Mouse (Mus musculus) frontal cortex, postnatal 10 days (tissue): Measurements from ENCODE around the gene Vdac2.

ENCODE experiments used
- DNase-seq, 2 experiments: peaks; one replicate each; pipeline ENCODE4 v3.0.0; 2022; ENCODE audit warnings: low spot score in 2 of 2, mixed read lengths in 1 of 2

Gene Vdac2

DNA sequence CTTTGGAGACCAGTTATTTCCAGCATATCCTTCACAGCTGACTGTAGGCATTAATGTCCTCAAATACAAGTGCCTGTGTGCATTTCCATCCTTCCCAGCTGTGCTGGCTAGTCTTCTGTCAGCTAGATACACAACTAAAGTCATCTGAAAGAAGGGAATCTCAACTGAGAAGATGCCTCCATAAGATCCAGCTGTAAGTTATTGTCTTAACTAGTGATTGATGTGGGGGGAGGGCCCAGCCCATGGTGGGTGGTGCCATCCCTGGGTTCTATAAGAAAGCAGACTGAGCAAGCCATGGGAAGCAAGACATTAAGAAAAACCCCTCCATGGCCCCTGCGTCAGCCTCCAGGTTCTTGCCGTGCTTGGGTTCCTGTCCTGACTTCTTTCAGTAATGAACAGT, at the start of gene Vdac2:
Gene Vdac2 (plus strand): TSS at position 301 of the 400 bp plus-strand sequence.
- no peak for DNase-seq

DNA sequence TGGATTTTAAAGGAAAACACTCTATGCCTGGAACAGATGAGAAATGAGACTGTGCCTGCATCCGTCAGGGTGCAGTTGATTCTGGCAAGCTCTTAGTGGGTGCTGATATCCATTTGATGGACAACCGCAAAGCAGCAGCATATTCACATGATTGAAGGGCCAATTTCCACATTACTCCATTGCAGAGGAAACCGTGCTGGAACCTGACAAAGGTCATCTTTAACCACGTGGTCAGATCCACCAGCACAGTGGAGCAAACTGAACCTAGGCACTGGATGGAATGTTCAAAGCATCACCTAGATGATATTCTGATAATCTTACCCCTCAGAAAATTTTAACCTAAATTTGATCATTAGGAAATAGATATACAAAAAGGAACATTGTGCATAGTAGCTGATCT, 48.8 kb upstream of the Vdac2 start:
- DNase-seq, result no peak

DNA sequence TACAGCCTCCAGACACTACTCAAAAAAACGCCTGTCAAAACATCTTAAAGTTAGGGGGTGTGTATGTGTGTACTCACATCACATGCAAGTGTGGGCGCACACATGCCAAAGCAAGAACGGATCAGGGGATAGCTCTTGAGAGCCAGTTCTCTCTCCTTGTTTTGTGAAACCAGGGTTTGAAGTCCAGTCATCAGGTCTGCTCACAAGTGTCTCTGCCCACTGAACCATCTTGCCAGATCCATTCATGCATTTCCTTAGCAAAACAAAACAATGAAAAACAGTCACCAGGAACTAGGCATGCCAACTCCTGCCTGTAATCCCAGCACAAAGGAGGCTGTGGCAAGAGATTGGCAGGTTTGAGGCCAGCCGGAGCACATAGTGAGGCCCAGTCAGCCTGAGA, 38.5 kb upstream of the Vdac2 start:
- no peak for DNase-seq

DNA sequence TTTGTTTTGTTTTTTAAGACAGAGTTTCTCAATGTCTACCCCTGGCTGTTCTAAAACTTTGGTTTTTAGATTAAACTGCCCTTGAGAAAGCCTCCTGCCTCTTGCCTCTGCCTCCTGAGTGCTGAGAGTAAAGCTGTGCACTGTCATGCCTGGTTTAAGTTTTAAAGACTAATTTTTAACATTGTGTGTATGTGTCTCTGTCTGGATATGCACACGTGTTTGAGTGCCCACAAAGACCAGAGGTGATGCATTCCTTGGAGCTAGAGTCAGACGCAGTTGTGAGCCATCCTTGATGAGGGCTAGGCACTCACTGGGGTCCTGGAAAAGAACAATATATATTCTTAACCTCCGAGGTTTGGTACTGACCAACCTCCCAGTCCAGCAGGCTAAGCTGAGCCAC, 37.7 kb upstream of the Vdac2 start:
- no peak for DNase-seq

DNA sequence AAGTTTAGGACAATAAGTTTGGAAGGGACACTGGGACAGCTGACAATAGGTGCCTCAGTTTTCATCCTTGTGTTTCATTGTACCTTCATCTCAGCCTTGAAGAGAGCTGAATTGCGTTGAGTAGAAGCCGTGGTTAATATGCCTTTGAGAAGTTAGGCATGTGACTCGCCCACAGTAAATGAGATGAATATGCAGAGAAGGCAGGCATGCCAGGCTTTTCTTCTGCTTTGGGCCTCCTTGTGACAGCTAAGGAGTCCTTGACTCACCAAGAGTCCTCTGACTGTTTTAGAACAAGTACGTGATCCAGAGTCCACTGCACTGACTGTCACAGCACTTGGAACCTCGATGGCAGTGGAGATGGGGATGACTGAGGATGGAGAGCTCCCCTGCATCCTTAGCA, 36.9 kb upstream of the Vdac2 start:
- no peak for DNase-seq

DNA sequence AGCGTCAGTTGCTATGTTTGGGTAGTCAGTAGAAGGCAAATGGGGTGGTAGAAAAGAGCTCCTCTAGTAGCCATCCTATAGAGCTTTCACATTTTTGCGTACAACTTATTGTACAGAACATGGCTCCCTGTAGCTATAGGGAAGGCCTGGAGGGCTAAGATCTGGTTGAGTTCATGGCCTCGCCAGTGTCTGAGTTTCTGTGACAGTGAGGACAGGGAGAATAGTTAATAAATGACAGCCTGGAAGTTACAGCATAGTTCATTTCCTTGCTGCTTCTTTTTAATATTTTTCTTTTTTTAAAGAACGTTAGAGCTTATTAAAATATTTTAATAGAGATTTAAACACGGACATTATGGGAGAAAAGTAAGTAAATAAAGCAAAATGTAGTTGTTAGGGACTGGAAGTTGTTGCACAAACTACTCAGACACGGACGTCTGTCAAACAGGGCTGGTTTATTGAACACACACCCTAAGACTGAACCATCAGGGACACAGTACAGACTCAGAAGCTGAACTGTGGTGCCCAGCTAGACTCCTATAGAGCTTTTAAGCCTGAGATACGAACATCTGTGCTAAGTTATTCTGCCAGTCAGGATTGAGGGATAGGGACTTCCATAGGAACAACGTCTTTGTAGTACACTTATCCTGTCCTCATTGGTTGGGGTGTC, 34.3 kb upstream of the Vdac2 start:
- DNase-seq, result no peak

DNA sequence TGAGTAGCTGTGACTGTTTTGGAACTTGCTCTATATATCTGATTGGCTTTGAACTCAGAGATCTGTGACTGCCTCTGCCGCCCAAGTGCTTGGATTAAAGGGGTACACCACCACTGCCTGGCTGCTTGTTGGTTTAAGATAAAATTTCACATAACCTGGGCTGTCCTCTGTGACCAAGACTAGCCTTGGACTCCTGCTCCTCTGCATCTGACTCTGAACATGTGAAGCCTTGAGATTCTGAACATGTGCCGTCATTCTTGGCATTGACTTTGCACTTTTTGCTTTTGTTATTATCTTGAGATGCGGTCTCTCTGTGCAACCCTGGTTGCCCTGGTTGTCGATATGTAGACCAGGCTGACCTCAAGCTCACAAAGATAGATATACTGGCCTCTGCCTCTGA, 33.3 kb upstream of the Vdac2 start:
- DNase-seq, result no peak

DNA sequence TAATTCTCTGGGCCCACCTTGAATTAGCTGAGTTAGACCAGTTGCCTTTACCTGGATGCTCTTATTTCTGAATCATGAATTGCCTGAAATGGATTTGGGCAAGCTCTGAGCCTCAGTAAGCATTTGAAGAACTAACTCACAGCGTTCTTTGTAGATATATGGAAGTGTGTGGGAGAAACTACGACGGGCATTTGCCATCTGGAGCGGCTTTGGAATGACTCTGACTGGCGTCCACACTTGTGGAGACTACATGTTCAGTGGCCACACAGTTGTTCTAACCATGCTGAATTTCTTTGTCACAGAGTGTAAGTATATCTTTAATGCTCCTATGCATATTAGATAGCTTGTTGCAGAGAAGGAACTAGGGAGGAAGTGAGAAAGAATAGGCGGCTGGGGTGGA, 32.8 kb upstream of the Vdac2 start:
- DNase-seq, result no peak

DNA sequence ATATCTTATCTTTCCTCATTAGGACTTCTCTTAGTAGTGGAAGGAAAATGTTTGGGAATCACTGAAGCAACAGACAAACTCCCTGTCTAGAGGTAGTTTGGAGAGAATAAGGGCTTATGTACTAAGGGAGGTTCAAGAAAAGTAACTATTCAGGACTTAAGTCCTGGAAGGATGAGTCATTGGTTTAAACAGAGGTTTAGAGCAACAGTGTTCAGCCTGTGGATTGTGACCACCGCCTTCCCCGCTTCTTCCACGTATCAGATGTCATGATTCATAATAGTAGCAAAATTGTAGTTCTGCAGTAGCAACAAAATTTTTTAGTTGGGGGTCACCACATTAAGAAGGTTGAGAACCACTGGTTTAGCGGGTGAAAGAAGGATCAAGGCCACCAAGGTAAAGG, 24.4 kb upstream of the Vdac2 start:
- DNase-seq, result no peak

DNA sequence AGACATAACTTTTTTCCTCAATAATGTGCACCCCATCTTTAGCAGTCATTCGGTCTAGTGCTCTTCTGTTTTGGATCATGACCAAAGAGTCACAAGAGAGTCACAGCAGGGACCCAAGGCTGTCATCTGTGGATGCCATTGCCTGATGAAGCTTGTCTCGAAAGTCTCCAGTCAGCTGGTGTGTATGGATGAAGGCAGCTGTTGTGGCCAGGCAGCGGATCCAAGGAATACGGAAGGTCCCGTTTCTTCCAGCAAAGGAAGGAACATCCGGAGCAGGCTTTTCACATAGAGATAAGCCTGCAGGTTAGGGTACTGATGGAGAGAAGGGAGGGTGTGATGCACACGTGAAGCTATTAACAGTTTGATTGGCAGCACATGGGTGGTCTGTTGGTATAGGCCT, 23.4 kb upstream of the Vdac2 start:
- DNase-seq, result no peak

DNA sequence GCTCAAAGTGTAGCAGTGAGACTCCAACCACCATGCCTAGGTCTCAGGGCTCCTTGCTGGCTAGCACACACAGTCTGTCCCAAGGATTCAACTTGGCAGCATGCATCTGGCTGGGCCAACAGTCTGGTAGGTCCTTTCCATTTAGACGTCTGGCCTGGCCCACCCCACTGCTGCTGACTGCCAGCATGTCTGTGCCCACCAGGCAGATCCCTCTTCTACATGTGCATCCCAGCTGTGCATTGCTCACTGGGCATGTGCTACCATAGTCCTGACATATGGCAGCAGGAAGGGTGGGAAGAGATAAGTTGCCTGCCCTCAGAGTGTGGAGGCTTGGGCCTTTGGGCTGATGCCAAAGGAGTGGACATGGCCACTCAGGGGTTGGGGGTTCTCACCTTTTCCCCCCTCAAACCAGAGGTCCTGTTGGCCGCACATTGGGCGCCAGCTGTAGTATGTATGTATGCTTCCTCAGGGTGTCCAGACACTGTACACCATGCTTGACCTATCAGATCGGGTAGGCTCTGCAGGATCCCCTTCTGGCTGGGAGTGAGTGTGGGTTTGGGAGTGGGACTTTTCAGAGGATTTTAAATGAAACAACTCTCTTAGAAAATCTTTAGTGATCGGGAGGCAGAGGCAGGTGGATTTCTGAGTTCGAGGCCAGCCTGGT, 22.4 kb upstream of the Vdac2 start:
- no peak for DNase-seq

DNA sequence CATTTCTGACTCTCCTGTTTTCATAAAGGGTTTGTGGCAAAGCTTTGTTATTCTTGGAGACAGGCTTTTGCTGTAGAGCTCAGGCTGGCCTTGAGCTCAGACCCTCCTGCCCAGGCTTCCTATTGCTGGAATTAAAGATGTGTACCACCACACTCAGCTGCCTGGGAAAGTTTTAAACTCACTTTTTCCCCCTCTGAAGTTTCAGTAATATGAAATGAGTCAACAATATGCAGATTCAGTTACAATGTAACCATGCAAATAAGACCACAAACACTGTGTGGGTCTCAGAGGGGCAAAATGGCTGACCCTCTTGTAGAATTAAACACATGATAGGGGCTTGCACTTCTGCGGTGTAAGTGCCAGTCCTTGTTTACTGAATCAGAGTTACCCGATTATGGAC, 18.8 kb upstream of the Vdac2 start:
- no peak for DNase-seq

DNA sequence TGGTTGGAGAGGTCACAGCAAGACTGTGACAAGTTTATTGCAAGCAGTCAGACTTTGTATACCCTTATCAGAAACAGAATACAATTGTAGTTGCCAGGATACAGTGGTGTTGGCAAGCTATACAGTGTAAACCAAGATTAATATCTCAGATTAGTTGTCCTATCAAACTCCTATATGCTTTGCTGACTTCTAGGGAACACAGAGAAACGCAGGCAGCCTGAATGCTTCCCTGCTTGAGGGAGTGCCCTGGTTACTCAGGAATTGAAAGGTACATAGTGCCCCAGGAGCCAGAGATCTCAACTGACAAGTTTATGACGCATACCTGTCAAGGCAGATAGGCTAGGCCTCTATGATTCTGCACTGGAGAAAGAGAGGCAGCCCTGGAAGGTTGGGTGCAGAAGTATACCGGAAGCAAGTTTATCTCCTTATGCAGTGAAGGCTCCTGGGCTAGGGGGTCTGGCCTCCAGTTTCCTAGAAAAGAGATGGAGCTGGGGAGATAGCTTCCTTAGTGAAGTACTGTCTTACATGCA, 18.3 kb upstream of the Vdac2 start:
- no peak for DNase-seq

DNA sequence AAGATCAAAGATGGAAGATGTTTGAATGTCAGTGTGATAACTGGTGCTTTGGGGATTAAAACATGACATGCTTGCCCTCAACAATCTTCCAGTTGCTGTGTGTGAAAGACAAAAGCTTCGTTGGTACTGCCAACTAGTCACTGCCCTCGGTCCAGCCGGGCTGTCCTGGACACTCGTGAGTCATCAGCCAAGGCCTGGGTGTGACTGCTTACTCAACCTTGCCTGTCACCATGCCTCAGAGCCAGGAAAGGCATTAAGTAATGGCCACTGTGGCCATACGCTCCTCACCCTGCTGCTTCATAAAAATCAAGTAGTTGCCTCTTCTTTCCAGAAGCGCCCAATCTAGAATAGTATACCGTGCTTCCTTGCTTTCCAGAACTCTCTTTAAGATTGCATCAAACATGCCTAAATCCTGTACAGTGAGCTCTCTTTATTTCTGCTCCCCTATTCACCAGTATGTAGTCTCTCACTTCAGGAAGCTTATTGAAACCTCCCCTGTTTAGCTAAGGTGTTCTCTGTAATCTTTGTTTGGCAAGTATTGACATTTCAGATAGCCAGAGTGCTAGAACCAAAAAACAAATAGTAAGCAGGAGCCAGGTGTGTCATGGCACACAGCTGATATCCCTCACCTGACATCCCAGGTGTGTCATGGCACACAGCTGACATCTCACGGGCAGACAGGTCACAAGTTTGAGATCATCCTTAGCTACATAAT, 16.7 kb upstream of the Vdac2 start:
- no peak for DNase-seq

DNA sequence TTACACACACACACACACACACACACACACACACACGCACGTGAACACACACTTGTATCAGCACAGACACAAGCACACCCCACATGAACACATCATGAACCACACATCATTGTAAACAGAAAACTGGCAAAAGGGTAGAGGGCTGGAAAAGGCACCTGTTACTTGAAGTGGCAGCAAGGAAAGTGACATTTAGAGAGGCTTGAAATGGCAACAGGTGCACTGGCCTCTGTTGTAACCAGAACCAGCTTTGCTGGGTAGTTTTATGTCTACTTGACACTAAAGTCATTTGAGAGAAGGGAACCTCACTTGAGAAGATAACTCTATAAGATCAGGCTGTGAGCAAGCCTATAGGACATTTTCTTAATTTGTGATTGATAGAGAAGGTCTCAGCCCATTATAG, 15.6 kb upstream of the Vdac2 start:
- DNase-seq, result no peak

DNA sequence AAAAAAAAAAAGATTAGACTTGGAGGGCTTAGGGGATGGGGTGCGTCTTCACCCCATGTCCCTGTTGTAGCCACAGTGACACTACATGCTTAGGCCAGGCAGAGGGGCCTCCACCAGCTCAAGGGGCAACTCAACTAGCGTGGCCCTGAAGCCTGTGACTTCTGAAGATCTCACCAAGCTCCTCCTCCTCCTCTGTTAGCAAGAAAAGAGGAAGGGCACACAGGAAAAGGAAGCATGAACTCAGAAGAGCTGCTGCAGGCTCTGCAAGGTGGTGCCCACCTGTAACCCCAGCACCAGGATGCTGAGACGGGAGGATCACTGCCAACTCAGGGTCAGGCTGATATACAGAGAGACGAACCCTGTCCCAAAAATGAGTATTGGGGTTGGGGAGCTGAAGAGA, 13.7 kb upstream of the Vdac2 start:
- DNase-seq, result no peak

DNA sequence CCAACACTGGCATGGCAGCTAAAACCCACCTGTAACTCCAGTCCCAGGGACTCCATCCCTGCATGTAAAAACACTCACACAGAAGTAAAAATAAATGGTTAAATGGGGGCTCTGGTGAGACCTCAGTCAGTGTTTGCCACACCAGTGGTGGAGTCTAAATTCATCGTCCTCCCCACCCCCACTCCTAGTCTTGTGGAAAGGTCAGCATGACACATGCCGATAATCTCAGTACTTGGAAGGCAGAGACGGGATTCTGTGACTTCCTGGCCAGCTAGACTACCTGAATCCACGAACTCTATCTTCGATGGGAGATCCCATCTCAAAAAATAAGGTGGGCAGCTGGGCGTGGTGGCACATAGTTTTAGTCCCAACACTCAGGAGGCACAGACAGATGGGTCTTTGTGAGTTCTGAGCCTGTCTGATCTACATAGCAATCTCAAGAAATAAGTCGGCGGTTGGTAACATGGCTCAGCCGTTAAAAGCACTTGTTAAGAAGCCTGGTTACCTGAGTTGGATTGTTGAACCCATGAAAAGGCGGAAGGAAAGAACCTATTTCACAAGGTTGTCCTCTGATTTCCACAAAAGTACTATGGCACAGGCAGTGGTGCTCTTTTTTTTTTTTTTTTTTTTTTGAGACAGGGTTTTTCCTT, 13.2 kb upstream of the Vdac2 start:
- DNase-seq, result no peak

DNA sequence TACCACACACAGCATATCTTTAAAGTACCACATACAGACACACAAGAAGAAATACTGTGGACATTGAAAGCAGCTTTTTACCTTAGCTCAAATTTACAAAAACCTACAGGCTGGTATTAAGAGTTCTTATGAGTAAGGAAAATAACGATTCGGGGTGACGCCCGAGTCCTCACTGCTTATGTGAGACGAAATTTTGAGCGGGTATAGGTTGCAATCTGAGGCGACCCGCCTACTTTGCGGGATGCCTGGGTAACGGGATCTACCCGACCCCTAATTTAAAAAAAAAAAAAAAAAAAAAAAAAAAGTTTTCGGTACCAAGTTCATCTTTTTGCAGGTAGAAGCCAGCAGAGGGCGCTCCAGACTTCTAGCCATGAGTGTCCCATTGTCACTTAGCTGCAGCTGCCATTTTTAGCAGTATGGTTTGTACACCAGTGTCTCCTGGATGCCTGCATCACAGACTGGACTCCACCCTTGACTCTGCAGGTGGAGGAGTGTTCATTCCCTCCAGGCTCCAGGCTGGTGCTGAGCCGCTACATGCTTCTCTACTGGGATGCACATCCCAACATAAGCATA, 12.4 kb upstream of the Vdac2 start:
- peak in 1 of 2 experiments; percentile 26 for DNase-seq

DNA sequence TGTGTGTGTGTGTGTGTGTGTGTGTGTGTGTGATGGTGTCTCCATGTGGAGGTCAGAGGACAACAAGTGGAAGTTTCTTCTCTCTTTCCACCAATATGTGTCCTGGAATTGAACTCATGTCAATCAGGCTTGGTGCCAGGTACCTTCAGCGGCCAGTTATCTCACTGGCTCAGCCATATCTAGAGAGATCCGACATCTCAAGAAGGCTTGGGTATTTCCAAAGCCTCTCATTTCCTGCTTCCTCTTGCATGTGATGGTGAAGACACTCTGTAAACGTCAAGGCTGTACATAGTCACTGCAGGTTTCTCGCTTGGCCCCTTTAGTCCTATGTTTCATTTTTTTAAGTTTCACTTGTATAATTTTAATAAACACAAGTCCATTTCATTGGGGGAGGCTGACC, 11.8 kb upstream of the Vdac2 start:
- DNase-seq, result no peak

DNA sequence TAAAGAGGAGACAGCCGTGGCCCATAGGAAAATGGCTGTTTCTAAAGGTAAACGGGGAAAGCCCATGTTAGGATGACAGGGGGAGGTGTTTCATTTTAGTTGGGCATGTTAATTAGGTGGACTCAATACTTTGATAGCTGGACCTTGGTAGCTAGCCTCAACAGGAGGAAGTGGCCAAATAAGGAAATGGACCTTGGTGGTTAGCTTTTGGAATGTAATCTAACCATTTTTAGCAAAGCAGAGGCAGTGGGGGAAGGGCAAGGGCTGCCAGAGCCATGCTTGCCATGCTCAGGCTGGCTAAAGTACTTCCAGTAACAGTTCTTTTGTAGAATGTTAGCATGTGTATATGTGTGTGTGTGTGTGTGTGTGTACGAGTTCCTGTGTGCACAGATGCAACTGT, 11.2 kb upstream of the Vdac2 start:
- no peak for DNase-seq

DNA sequence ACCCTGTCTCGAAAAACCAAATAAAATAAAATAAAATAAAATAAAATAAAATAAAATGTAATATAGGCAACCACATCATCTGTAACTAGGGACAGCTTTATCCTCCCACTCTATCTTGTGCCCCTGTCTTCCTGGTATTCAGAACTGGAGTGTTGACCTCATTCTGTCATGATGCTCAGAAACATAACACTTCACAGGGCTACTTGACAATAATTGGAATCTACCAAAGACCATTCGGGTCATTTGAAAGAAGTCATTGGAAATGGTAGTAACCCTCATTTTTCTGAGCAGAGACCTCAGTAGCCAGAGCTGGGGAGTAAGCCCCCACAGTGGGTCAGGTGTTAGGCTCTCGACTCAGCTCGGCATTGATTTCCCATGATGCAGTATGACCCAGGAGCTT, 10.4 kb upstream of the Vdac2 start:
- no peak for DNase-seq

DNA sequence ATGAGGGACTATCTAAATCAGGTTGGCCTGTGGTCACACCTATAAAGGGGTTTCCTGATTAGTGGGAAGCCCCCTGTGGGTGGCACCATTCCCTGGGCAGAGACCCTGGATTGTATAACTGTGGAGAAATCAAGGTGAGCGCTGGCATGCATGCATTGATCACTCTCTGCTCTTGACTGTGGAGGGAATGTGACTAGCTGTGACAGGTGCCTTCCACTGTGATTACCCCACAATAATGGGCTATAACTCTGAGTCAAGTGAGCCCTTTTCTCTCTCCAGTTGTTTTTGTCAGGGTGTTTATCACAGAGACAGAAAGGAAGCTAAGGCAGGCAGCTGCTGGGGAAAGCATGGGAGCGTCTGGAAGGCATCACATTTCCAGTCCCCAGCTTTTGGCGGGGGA, 8.8 kb upstream of the Vdac2 start:
- no peak for DNase-seq
